Mouse (Mus musculus): Measurements from ENCODE around the gene Slc22a27. TPM values are rescaled to one million over a fixed set of nuclear protein-coding genes. Genes with fewer than 3 reads are reported as not detected.

The Slc22a27 gene
- polyA plus RNA-seq (2017; shearing (Covaris generic)) = not detected

DNA sequence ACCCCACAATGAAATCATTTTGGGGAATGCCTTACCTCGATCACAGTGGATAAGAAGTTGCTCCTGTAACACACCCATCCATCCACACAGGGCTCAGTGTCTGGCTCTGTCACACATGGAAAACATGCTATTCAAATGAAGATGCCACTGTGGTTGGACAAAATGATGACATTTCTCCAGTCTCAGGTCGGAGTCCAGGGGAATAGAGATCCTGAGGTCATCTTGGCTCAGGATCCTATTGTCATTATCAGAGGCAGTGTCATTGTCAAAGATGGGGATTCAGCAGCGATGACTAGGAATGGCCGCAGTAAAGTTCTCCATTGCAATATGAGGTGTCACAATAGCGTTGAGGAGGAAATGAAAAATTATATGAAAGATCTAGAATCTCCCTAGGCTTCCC lies at the start of gene Slc22a27:
Gene Slc22a27 (minus strand): TSS at position 101 of the 400 bp plus-strand sequence.

Other genes starting within 250 kb of the Slc22a27 start
- gene Slc22a26, start 163.4 kb downstream of the Slc22a27 start, polyA plus RNA-seq (2017; shearing (Covaris generic)) = not detected
- gene Slc22a28, start 166.0 kb upstream of the Slc22a27 start, polyA plus RNA-seq (2017; shearing (Covaris generic)) = not detected